Mouse (Mus musculus) myocyte (in vitro differentiated cells): Measurements from ENCODE around the gene Cypt15. TPM values are rescaled to one million over a fixed set of nuclear protein-coding genes. Genes with fewer than 3 reads are reported as not detected.
"Not testable (repeated sequence)": the region's sequence is repeated elsewhere in the genome, so short reads cannot be mapped to it uniquely, and the experiment has no call there.

ENCODE experiments used
- H3K27me3 ChIP-seq: one replicate; pipeline ENCODE4 v1.6.1; 2011; ENCODE audit not compliant: control insufficient read depth, insufficient read depth, insufficient read length
- H3K36me3 ChIP-seq: one replicate; pipeline ENCODE4 v1.6.1; 2011; ENCODE audit not compliant: control insufficient read depth, insufficient read depth
- H3K4me2 ChIP-seq: one replicate; pipeline ENCODE4 v1.6.1; 2011; ENCODE audit warnings: low read depth, control low read depth
- H3K4me3 ChIP-seq: one replicate; pipeline ENCODE4 v1.5.1; 2011; ENCODE audit warnings: mild to moderate bottlenecking, control low read depth, moderate library complexity
- H3K79me2 ChIP-seq: one replicate; pipeline ENCODE4 v1.6.1; 2011; ENCODE audit not compliant: control insufficient read depth, insufficient read depth
- H3ac ChIP-seq: one replicate; pipeline ENCODE4 v1.6.1; 2011; ENCODE audit not compliant: control insufficient read depth, insufficient read length
- CEBPB ChIP-seq: IDR thresholded peaks from 2 replicates; pipeline ENCODE4 v1.6.1; 2011; ENCODE audit warnings: mild to moderate bottlenecking, moderate library complexity; ENCODE audit not compliant: poor library complexity, insufficient read depth, severe bottlenecking
- E2F4 ChIP-seq: IDR thresholded peaks from one replicate; pipeline ENCODE4 v1.6.1; 2011; ENCODE audit warnings: mild to moderate bottlenecking, control low read depth, moderate library complexity; ENCODE audit not compliant: insufficient read depth
- MAX ChIP-seq: IDR thresholded peaks from one replicate; pipeline ENCODE4 v1.6.1; 2011; ENCODE audit warnings: low read depth, mild to moderate bottlenecking, control low read depth
- MYOD1 ChIP-seq, 3 experiments: IDR thresholded peaks; one replicate each; pipeline ENCODE4 v1.6.1; 2011; ENCODE audit warnings: control low read depth in 2 of 3, low read depth in 2 of 3, mild to moderate bottlenecking in 2 of 3, moderate library complexity in 1 of 3; ENCODE audit not compliant: insufficient read length in 2 of 3, control insufficient read depth in 1 of 3
- MYOG ChIP-seq, 3 experiments: IDR thresholded peaks; one replicate each; pipeline ENCODE4 v1.6.1; 2011; ENCODE audit warnings: control low read depth in 2 of 3, low read depth in 2 of 3, mild to moderate bottlenecking in 2 of 3; ENCODE audit not compliant: insufficient read length in 2 of 3, control insufficient read depth in 1 of 3, insufficient read depth in 1 of 3
- POLR2A ChIP-seq: IDR thresholded peaks from one replicate; pipeline ENCODE4 v1.6.1; 2011; ENCODE audit warnings: low read depth, mild to moderate bottlenecking, control low read depth, moderate library complexity; ENCODE audit not compliant: insufficient read length
- POLR2AphosphoS2 ChIP-seq: IDR thresholded peaks from one replicate; pipeline ENCODE4 v1.6.1; 2011; ENCODE audit warnings: low read depth, control low read depth; ENCODE audit not compliant: insufficient read length
- REST ChIP-seq: IDR thresholded peaks from one replicate; pipeline ENCODE4 v1.6.1; 2011; ENCODE audit warnings: mild to moderate bottlenecking, control low read depth, moderate library complexity; ENCODE audit not compliant: insufficient read depth, insufficient read length
- SRF ChIP-seq: IDR thresholded peaks from one replicate; pipeline ENCODE4 v1.6.1; 2011; ENCODE audit warnings: low read depth; ENCODE audit not compliant: control insufficient read depth, insufficient read length
- TCF12 ChIP-seq: IDR thresholded peaks from one replicate; pipeline ENCODE4 v1.6.1; 2011; ENCODE audit warnings: mild to moderate bottlenecking, control low read depth; ENCODE audit not compliant: poor library complexity, insufficient read depth, severe bottlenecking
- TCF3 ChIP-seq: IDR thresholded peaks from one replicate; pipeline ENCODE4 v1.6.1; 2011; ENCODE audit warnings: low read depth, control low read depth; ENCODE audit not compliant: insufficient read length
- USF1 ChIP-seq: IDR thresholded peaks from one replicate; pipeline ENCODE4 v1.6.1; 2011; ENCODE audit warnings: low read depth, mild to moderate bottlenecking, control low read depth, moderate library complexity
- polyA plus RNA-seq: library from polyadenylated mRNA; unstranded; fragments of >200 nt; fragmentation: generic; extraction: Trizol; gene quantifications from one replicate; pipeline ENCODE4 v1.2.1, GENCODE M21; 2012; ENCODE audit warnings: missing spikeins

Cypt15 gene
- not detected for polyA plus RNA-seq

- not testable (repeated sequence) for H3K4me3 ChIP-seq, H3K36me3 ChIP-seq, H3ac ChIP-seq, H3K79me2 ChIP-seq, H3K4me2 ChIP-seq, H3K27me3 ChIP-seq
These were observed at the start of gene Cypt15 for GRCm38 (mm10) chrX:39345967-39346366. Gene Cypt15 (plus strand): TSS chrX:39346267.

- no peaks in the 10 kb centered on the region for H3K27me3 ChIP-seq
- no peak for TF ChIP-seq MYOD1 (IDR thresholded peaks at IDR 0.05; ENCODE audit: control insufficient read depth in 1 of 3, insufficient read length in 2 of 3, low read depth in 2 of 3)
- TF ChIP-seq SRF: no peak
- no peak for TF ChIP-seq E2F4
- no peak for TF ChIP-seq REST
- TF ChIP-seq TCF3: no peak
- TF ChIP-seq MAX: no peak
- no peak for TF ChIP-seq POLR2A
- TF ChIP-seq MYOG (IDR thresholded peaks at IDR 0.05; ENCODE audit: control insufficient read depth in 1 of 3, insufficient read depth in 1 of 3, insufficient read length in 2 of 3, low read depth in 2 of 3): no peak
- TF ChIP-seq TCF12: no peak
- TF ChIP-seq POLR2AphosphoS2: no peak
- no peak for TF ChIP-seq CEBPB
- no peak for TF ChIP-seq USF1
- no peak overlapping the region for H3ac ChIP-seq
- H3K4me2 ChIP-seq: no peak overlapping the region
- H3K4me3 ChIP-seq: no peak overlapping the region
- H3K36me3 ChIP-seq: no peaks in the 10 kb centered on the region
- H3K79me2 ChIP-seq: no peaks in the 10 kb centered on the region
These were observed 24.9 kb downstream of the Cypt15 start for GRCm38 (mm10) chrX:39370932-39371331.

- TF ChIP-seq POLR2AphosphoS2: no peak
- no peak for TF ChIP-seq MYOD1 (IDR thresholded peaks at IDR 0.05; ENCODE audit: control insufficient read depth in 1 of 3, insufficient read length in 2 of 3, low read depth in 2 of 3)
- TF ChIP-seq TCF3: no peak
- TF ChIP-seq POLR2A: no peak
- TF ChIP-seq CEBPB: no peak
- TF ChIP-seq USF1: no peak
- TF ChIP-seq MYOG (IDR thresholded peaks at IDR 0.05; ENCODE audit: control insufficient read depth in 1 of 3, insufficient read depth in 1 of 3, insufficient read length in 2 of 3, low read depth in 2 of 3): no peak
- no peak for TF ChIP-seq E2F4
- TF ChIP-seq REST: no peak
- no peak for TF ChIP-seq TCF12
- TF ChIP-seq MAX: no peak
- TF ChIP-seq SRF: no peak
- H3K79me2 ChIP-seq: no peaks in the 10 kb centered on the region
- no peak overlapping the region for H3K4me2 ChIP-seq
- H3K27me3 ChIP-seq: no peaks in the 10 kb centered on the region
- H3K36me3 ChIP-seq: no peaks in the 10 kb centered on the region
- no peak overlapping the region for H3ac ChIP-seq
- H3K4me3 ChIP-seq: no peak overlapping the region
These were observed 32.8 kb downstream of the Cypt15 start for GRCm38 (mm10) chrX:39378830-39379229.

- no peak overlapping the region for H3K4me3 ChIP-seq
- no peaks in the 10 kb centered on the region for H3K36me3 ChIP-seq
- no peak overlapping the region for H3ac ChIP-seq
- no peaks in the 10 kb centered on the region for H3K79me2 ChIP-seq
- no peaks in the 10 kb centered on the region for H3K27me3 ChIP-seq
- no peak for TF ChIP-seq REST
- TF ChIP-seq MAX: no peak
- no peak for TF ChIP-seq E2F4
- TF ChIP-seq TCF3: no peak
- no peak for TF ChIP-seq POLR2A
- no peak for TF ChIP-seq TCF12
- no peak for TF ChIP-seq USF1
- no peak for TF ChIP-seq SRF
- no peak for TF ChIP-seq CEBPB
- no peak for TF ChIP-seq MYOG (IDR thresholded peaks at IDR 0.05; ENCODE audit: control insufficient read depth in 1 of 3, insufficient read depth in 1 of 3, insufficient read length in 2 of 3, low read depth in 2 of 3)
- no peak for TF ChIP-seq MYOD1 (IDR thresholded peaks at IDR 0.05; ENCODE audit: control insufficient read depth in 1 of 3, insufficient read length in 2 of 3, low read depth in 2 of 3)
- no peak for TF ChIP-seq POLR2AphosphoS2
- H3K4me2 ChIP-seq: no peak overlapping the region
These were observed 37.7 kb downstream of the Cypt15 start for GRCm38 (mm10) chrX:39383806-39384205.
